Mouse (Mus musculus) inflammation-experienced regulatory T-cells, adult 6 months (primary cell): ENCODE results near the gene Ndufb5. TPM values are rescaled to one million over a fixed set of nuclear protein-coding genes. Genes with fewer than 3 reads are reported as not detected.
"Not testable (repeated sequence)": the region's sequence is repeated elsewhere in the genome, so short reads cannot be mapped to it uniquely, and the experiment has no call there.

Experiments
- ATAC-seq: one replicate; pipeline ENCODE4 v1.8.0; 2017
- polyA plus RNA-seq, 3 experiments: library from polyadenylated mRNA; unstranded; fragments of 100-300 nt; shearing (Covaris generic); gene quantifications; one replicate each; pipeline ENCODE4 v1.2.1; 2017

Ndufb5 gene
- polyA plus RNA-seq = 100 to 1,000 TPM; 255 to 284 (median 279) TPM

- ATAC-seq = peak; percentile 94
Measured at GRCm38 (mm10) chr3:32736244-32737171, at the start of gene Ndufb5. TSS of gene Ndufb5 (plus strand) at chr3:32736990.

GRCm38 (mm10) chr3:32687156-32687555 lies 49.6 kb upstream of the Ndufb5 start:
- ATAC-seq = no peak

GRCm38 (mm10) chr3:32689567-32689999 lies 47.2 kb upstream of the Ndufb5 start:
- ATAC-seq = no peak

- no peak for ATAC-seq
Measured at GRCm38 (mm10) chr3:32690008-32690407, 46.8 kb upstream of the Ndufb5 start.

GRCm38 (mm10) chr3:32690901-32691300 lies 45.9 kb upstream of the Ndufb5 start:
- no peak for ATAC-seq

GRCm38 (mm10) chr3:32691841-32692240 lies 44.9 kb upstream of the Ndufb5 start:
- no peak for ATAC-seq

GRCm38 (mm10) chr3:32694211-32694610 lies 42.6 kb upstream of the Ndufb5 start:
- ATAC-seq = no peak

GRCm38 (mm10) chr3:32694737-32695582 lies 41.8 kb upstream of the Ndufb5 start:
- ATAC-seq = no peak

GRCm38 (mm10) chr3:32695583-32695980 lies 41.2 kb upstream of the Ndufb5 start:
- no peak for ATAC-seq

GRCm38 (mm10) chr3:32698228-32698863 lies 38.4 kb upstream of the Ndufb5 start:
- ATAC-seq = peak; percentile 75

GRCm38 (mm10) chr3:32704021-32704420 lies 32.8 kb upstream of the Ndufb5 start:
- ATAC-seq = not testable (repeated sequence)

- not testable (repeated sequence) for ATAC-seq
Measured at GRCm38 (mm10) chr3:32704632-32705031, 32.2 kb upstream of the Ndufb5 start.

GRCm38 (mm10) chr3:32705647-32706348 lies 31.0 kb upstream of the Ndufb5 start, which contains the start of gene Actl6a:
TSS of gene Actl6a (plus strand) at chr3:32706298.
- not testable (repeated sequence) for ATAC-seq

GRCm38 (mm10) chr3:32708052-32708367 lies 28.8 kb upstream of the Ndufb5 start:
- no peak for ATAC-seq

- ATAC-seq = peak; percentile 97
Measured at GRCm38 (mm10) chr3:32708368-32709231, 28.2 kb upstream of the Ndufb5 start.

- peak; percentile 7 for ATAC-seq
Measured at GRCm38 (mm10) chr3:32709388-32709787, 27.4 kb upstream of the Ndufb5 start.

- ATAC-seq = no peak
Measured at GRCm38 (mm10) chr3:32713711-32714110, 23.1 kb upstream of the Ndufb5 start.

- not testable (repeated sequence) for ATAC-seq
Measured at GRCm38 (mm10) chr3:32717403-32717802, 19.4 kb upstream of the Ndufb5 start.

GRCm38 (mm10) chr3:32718271-32718670 lies 18.5 kb upstream of the Ndufb5 start:
- no peak for ATAC-seq

GRCm38 (mm10) chr3:32724191-32724590 lies 12.6 kb upstream of the Ndufb5 start:
- no peak for ATAC-seq

GRCm38 (mm10) chr3:32725951-32726350 lies 10.8 kb upstream of the Ndufb5 start:
- no peak for ATAC-seq
